Mouse (Mus musculus) midbrain, embryonic 15.5 days (tissue): Measurements from ENCODE around the gene Gtpbp1. TPM values are rescaled to one million over a fixed set of nuclear protein-coding genes. Genes with fewer than 3 reads are reported as not detected.

ENCODE experiments used
- ATAC-seq: fragments of 200-750 bp; cut with Nextera tagmentation; replicated peaks from 2 replicates; pipeline ENCODE4 v1.8.0; 2017; ENCODE audit warnings: moderate TSS enrichment
- H3K27ac ChIP-seq: fragments of 300-500 bp; sonication (generic); 2 replicates; pipeline ENCODE4 v1.5.1; 2015; ENCODE audit warnings: mild to moderate bottlenecking, inconsistent platforms
- H3K27me3 ChIP-seq: fragments of 300-500 bp; sonication (generic); replicated peaks from 2 replicates; pipeline ENCODE4 v1.6.1; 2015; ENCODE audit warnings: inconsistent platforms
- H3K36me3 ChIP-seq: fragments of 300-500 bp; sonication (generic); replicated peaks from 2 replicates; pipeline ENCODE4 v1.6.1; 2015; ENCODE audit warnings: inconsistent platforms
- H3K4me1 ChIP-seq: fragments of 300-500 bp; sonication (generic); 2 replicates; pipeline ENCODE4 v1.6.1; 2015; ENCODE audit warnings: inconsistent platforms
- H3K4me2 ChIP-seq: fragments of 300-500 bp; sonication (generic); 2 replicates; pipeline ENCODE4 v1.6.1; 2015; ENCODE audit warnings: inconsistent platforms, mild to moderate bottlenecking, moderate library complexity
- H3K4me3 ChIP-seq: fragments of 300-500 bp; sonication (generic); 2 replicates; pipeline ENCODE4 v1.5.1; 2015; ENCODE audit warnings: mild to moderate bottlenecking, inconsistent platforms
- H3K9ac ChIP-seq: fragments of 300-500 bp; sonication (generic); 2 replicates; pipeline ENCODE4 v1.6.1; 2015; ENCODE audit warnings: mild to moderate bottlenecking, inconsistent platforms
- H3K9me3 ChIP-seq: fragments of 300-500 bp; sonication (generic); 2 replicates; pipeline ENCODE4 v1.6.1; 2016; ENCODE audit warnings: inconsistent platforms
- WGBS: fragments of 180-500 bp; shearing (Covaris S2); methylation state at CpG from one replicate; pipeline ENCODE4 v1.1.7; 2015; ENCODE audit warnings: mixed read lengths; 5-methylcytosine and 5-hydroxymethylcytosine counted together
- polyA plus RNA-seq: library from polyadenylated mRNA; unstranded; fragments of >200 nt; fragmentation: Nextera tagmentation; extraction: Ambion mirVana; gene quantifications from 2 replicates; pipeline ENCODE4 v1.2.1, GENCODE M21; 2015

The Gtpbp1 gene
- polyA plus RNA-seq, 1 experiment from 2014 or later: 57.4 TPM

GRCm38 (mm10) chr15:79764539-79765267 lies 74.1 kb downstream of the Gtpbp1 start:
- no peaks in the 10 kb centered on the region; the same call in 1 of the 2 replicates for H3K4me1 ChIP-seq

GRCm38 (mm10) chr15:79765361-79765760 lies 74.7 kb downstream of the Gtpbp1 start:
- no peak overlapping the region for H3K27ac ChIP-seq
- no peak for ATAC-seq
- H3K9ac ChIP-seq: no peak overlapping the region
- 79% methylated on average over 2 of the region's 2 CpGs for WGBS
- no peaks in the 10 kb centered on the region; the same call in 1 of the 2 replicates for H3K4me1 ChIP-seq
- no peak overlapping the region for H3K4me3 ChIP-seq
- peaks cover 13% of the 10 kb centered on the region for H3K36me3 ChIP-seq
- H3K27me3 ChIP-seq: no peaks in the 10 kb centered on the region
- no peaks in the 10 kb centered on the region for H3K9me3 ChIP-seq
- H3K4me2 ChIP-seq: no peak overlapping the region

More at GRCm38 (mm10) chr15:79764539-79765267, 74.1 kb downstream of the Gtpbp1 start:
- Histone ChIP-seq H3K27me3 (no peaks in the 10 kb centered on the region), H3K9me3 (no peaks in the 10 kb centered on the region), H3K4me2 (no peak overlapping the region), H3K27ac (no peak overlapping the region), H3K9ac (no peak overlapping the region), H3K4me3 (no peak overlapping the region), H3K36me3 (peaks cover 13% of the 10 kb centered on the region)
- 89% methylated on average over 11 of the region's 11 CpGs for WGBS
- no peak for ATAC-seq

- Histone ChIP-seq H3K4me2 (no peak overlapping the region), H3K4me1 (peaks cover 3% of the 10 kb centered on the region), H3K27ac (no peak overlapping the region), H3K4me3 (no peak overlapping the region), H3K9me3 (no peaks in the 10 kb centered on the region), H3K36me3 (peaks cover 13% of the 10 kb centered on the region), H3K27me3 (no peaks in the 10 kb centered on the region), H3K9ac (no peak overlapping the region)
- no peak for ATAC-seq
- 77% methylated on average over 9 of the region's 10 CpGs for WGBS
Measured at GRCm38 (mm10) chr15:79766168-79766567, 75.5 kb downstream of the Gtpbp1 start.

- Histone ChIP-seq H3K36me3 (peaks cover 13% of the 10 kb centered on the region), H3K4me1 (peaks cover 8% of the 10 kb centered on the region), H3K4me2 (no peak overlapping the region), H3K27me3 (no peaks in the 10 kb centered on the region), H3K9me3 (no peaks in the 10 kb centered on the region), H3K4me3 (no peak overlapping the region), H3K27ac (no peak overlapping the region), H3K9ac (no peak overlapping the region)
- 84% methylated on average over 10 of the region's 10 CpGs for WGBS
- no peak for ATAC-seq
Measured at GRCm38 (mm10) chr15:79766586-79767071, 76.0 kb downstream of the Gtpbp1 start.

GRCm38 (mm10) chr15:79767327-79767961 lies 76.8 kb downstream of the Gtpbp1 start:
- peaks cover 12% of the 10 kb centered on the region for H3K36me3 ChIP-seq
- WGBS: 91% methylated on average over 16 of the region's 16 CpGs
- no peak overlapping the region for H3K9ac ChIP-seq
- no peaks in the 10 kb centered on the region for H3K27me3 ChIP-seq
- no peak overlapping the region for H3K27ac ChIP-seq
- H3K4me1 ChIP-seq: peaks cover 11% of the 10 kb centered on the region
- H3K4me2 ChIP-seq: no peak overlapping the region
- no peak for ATAC-seq
- H3K4me3 ChIP-seq: no peak overlapping the region
- no peaks in the 10 kb centered on the region for H3K9me3 ChIP-seq

- Histone ChIP-seq H3K9ac (no peak overlapping the region), H3K27me3 (no peaks in the 10 kb centered on the region), H3K36me3 (peaks cover 3% of the 10 kb centered on the region; the same call in 1 of the 2 replicates), H3K4me1 (peaks cover 19% of the 10 kb centered on the region), H3K27ac (no peak overlapping the region), H3K9me3 (no peaks in the 10 kb centered on the region), H3K4me3 (no peak overlapping the region), H3K4me2 (no peak overlapping the region)
- no peak for ATAC-seq
- WGBS: 52% methylated on average over 6 of the region's 6 CpGs
Measured at GRCm38 (mm10) chr15:79768302-79768701, 77.7 kb downstream of the Gtpbp1 start.

- Histone ChIP-seq H3K4me3 (no peak overlapping the region), H3K4me2 (no peak overlapping the region), H3K27me3 (no peaks in the 10 kb centered on the region), H3K9ac (no peak overlapping the region), H3K9me3 (no peaks in the 10 kb centered on the region), H3K27ac (no peak overlapping the region), H3K36me3 (no peaks in the 10 kb centered on the region), H3K4me1 (peaks cover 34% of the 10 kb centered on the region)
- no peak for ATAC-seq
- 65% methylated on average over 21 of the region's 21 CpGs for WGBS
Measured at GRCm38 (mm10) chr15:79770629-79771240, 80.1 kb downstream of the Gtpbp1 start.

Other genes with a start within 250 kb of the Gtpbp1 start
- 284 and 297 TPM in 2 replicates for gene Csnk1e, start 235.3 kb upstream of the Gtpbp1 start, polyA plus RNA-seq
- 0.10 TPM in 1 of 2 replicates, not detected in the other for gene Kcnj4, start 185.6 kb upstream of the Gtpbp1 start, polyA plus RNA-seq
- gene Kdelr3, start 174.4 kb upstream of the Gtpbp1 start, polyA plus RNA-seq: 9.0 and 11.0 TPM in 2 replicates
- 57.8 and 63.3 TPM in 2 replicates for gene Ddx17, start 144.1 kb upstream of the Gtpbp1 start, polyA plus RNA-seq
- 0.56 and 0.98 TPM in 2 replicates for gene Dmc1, start 85.7 kb upstream of the Gtpbp1 start, polyA plus RNA-seq
- gene Fam227a, start 31.9 kb upstream of the Gtpbp1 start, polyA plus RNA-seq: 5.1 and 6.6 TPM in 2 replicates
- gene Cby1, start 31.6 kb upstream of the Gtpbp1 start, polyA plus RNA-seq: 92.1 and 99.6 TPM in 2 replicates
- gene Tomm22, start 20.0 kb upstream of the Gtpbp1 start, polyA plus RNA-seq: 222 and 226 TPM in 2 replicates
- 22.8 and 24.0 TPM in 2 replicates for gene Josd1, start 2.9 kb upstream of the Gtpbp1 start, polyA plus RNA-seq
- gene Sun2, start 51.7 kb downstream of the Gtpbp1 start, polyA plus RNA-seq: 7.6 and 9.3 TPM in 2 replicates
- gene Dnal4, start 87.0 kb downstream of the Gtpbp1 start, polyA plus RNA-seq: 80.6 and 81.1 TPM in 2 replicates
- gene Nptxr, start 113.9 kb downstream of the Gtpbp1 start, polyA plus RNA-seq: 52.0 and 54.8 TPM in 2 replicates
- 0.42 and 0.98 TPM in 2 replicates for gene Npcd, start 143.4 kb downstream of the Gtpbp1 start, polyA plus RNA-seq
- 70.6 and 75.7 TPM in 2 replicates for gene Cbx6, start 143.8 kb downstream of the Gtpbp1 start, polyA plus RNA-seq
- 3.5 and 4.0 TPM in 2 replicates for gene Apobec3, start 200.8 kb downstream of the Gtpbp1 start, polyA plus RNA-seq